Mouse (Mus musculus) bone marrow, adult 2 months (tissue): ENCODE data around the gene Ip6k3.

Experiments used
- CTCF ChIP-seq: fragments of 200-500 bp; IDR thresholded peaks from 2 replicates; pipeline ENCODE4 v1.5.1; 2011; ENCODE audit warnings: low read length, control low read depth; ENCODE audit not compliant: control insufficient read depth, insufficient read depth
- POLR2A ChIP-seq: fragments of 200-500 bp; IDR thresholded peaks from 2 replicates; pipeline ENCODE4 v1.6.1; 2011; ENCODE audit warnings: low read depth, mild to moderate bottlenecking, control low read depth, low read length, borderline replicate concordance; ENCODE audit not compliant: control insufficient read depth

DNA sequence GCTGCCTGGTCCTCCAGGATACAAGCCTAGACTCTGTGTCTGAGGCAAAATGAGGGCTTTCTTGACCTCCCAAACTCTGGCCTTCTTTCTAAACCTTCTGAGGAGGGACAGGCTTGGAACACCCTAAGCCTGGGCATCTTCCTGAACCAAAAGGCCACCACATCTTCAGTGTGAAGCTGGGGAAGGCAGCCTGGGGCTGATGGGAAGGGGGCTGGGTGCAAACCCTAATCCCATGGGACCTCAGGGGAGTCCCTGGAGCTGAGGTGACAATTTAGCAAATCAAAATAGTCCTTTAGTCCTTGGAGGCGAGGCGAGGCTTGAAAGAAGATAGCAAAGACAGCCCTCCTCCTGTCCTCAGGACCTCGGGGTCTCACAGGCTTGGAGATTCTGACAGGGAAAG is 8.7 kb upstream of the Ip6k3 start:
- TF ChIP-seq POLR2A: no peak
- TF ChIP-seq CTCF: no peak
